Mouse (Mus musculus) G1E-ER4 (cell line): Measurements from ENCODE around the gene Adamts6. TPM values are rescaled to one million over a fixed set of nuclear protein-coding genes. Genes with fewer than 3 reads are reported as not detected.

Experiments used
- GATA1 ChIP-seq: IDR thresholded peaks from one replicate; pipeline ENCODE4 v1.8.0; 2012; ENCODE audit warnings: low read length, inconsistent platforms
- polyA plus RNA-seq: library from polyadenylated mRNA; stranded (reverse); fragments of >175 nt; gene quantifications from 2 replicates; pipeline ENCODE4 v1.2.3, GENCODE M21; 2012

The Adamts6 gene
- polyA plus RNA-seq: 0.13 and 0.16 TPM in 2 replicates

DNA sequence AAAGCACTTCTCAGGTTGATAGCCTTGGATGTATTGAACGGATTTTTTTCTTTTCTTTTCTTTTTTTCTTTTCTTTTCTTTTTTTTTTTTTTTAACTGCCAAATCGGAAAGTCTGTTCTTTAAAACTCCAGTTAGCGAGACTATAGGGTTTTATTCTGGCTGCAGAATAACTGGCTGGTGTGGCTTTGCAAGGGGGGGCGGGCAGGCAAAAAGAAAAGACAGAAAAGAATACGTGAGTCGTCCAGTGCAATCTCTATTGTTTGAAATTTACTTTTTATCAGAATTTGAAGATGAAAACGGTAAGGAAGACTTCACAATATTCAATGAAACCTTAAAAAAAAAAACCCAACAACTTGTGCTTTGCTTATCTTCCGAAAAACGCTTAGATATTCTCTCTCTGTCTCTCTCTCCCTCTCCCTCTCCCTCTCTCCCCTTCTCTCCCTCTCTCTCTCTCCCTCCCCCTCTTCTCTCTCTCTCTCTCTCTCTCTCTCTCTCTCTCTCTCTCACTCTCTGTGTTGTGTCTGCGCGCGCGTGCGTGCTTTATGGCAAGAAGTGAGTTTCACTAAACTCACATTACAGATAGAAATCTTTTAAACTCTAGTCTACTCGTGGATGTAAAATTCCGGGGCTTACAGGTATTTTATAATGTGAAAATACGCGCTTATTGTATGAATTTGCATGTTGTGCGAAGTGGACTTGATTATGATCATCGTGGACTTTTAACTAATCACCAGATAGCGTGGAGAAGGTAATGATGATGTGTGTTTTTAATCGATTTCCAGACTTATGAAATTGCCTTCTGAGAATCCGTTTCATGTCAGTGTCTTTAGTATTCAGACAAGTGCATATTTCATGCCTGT, at the start of gene Adamts6:
Gene Adamts6 (plus strand): TSS at position 470 of the 860 bp plus-strand sequence.
- no peak for TF ChIP-seq GATA1

DNA sequence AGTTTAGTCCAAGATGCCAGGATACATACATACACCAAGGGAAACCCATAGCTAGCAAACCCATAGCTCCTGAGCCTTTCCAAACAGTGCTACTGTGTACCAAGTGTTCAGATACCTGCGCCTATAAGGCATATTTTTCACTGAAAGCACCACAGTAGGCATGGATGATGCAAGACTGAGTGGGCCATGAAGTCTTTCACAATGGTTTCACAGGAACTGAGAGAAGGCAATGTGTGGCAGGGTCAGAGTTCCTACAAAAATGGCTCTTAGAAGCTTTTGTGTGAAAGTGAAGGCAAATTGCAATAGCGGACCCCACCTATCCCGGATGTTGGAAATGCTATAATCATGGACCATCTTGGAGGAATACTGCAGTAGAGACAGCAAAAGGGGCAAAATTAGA, 28.6 kb upstream of the Adamts6 start:
- no peak for TF ChIP-seq GATA1

DNA sequence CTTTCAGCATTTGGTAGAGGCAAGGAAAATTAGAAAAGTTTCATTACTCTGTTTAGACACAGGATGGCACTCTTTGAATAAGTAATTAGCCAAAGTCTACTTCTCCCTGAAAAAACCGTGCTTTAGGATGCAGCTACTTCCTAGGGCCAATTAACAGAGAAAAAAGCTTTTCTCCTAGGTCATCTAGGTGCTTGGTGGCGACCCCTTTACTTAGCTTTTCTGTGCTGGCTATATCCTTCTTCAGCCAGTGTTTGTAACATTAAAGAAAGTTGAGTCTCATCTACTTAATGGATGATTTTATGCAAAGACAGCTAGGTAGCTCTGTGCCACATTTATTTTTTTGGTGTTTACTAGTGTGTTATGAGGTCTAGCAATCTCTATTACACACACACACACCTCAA, 2.6 kb upstream of the Adamts6 start:
- no peak for TF ChIP-seq GATA1

DNA sequence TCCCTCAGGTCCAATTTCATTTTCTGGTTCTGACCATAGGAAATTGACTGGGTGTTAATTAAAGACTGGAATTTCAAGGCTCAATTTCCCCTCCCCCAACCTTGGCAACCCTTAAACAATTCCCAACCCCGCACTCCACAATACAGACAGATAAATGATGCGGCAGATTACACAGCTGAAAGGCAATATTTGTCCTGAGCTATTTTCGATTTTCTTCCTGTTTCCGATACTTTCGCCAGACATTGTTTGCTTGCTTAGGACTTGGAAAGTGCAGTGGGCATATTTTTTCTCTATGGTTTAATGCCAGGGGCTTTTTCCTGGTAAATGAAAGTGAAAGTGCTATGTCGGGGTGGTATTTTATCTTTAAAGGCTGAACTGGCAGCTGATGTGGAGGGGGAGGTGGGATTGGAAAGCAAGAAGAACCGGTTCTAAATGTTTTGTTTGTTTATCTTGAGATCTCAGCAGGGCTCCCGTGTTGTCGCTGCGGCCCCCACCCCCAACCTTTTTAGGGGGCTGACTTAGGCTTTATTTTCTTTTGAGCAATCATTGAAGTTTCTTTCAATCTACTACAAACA, 1.8 kb upstream of the Adamts6 start:
- no peak for TF ChIP-seq GATA1

DNA sequence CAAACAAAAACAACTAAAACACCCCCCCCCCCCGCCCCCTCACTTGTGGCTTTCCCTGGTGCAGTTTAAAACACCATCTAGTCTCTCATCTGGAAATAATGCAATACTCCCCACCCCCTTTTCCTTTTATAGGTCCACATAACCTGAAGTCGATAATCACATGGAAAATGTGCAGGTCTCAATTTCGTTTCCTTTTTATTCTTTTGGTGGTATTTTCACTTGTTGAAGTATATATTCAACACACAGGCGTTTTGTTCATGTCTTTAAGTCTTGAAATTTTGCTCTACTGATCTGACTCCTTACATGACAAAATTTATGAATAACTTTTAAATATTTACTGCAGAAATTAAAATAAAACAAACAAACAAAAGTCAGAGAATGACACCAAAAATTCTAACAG, 1.3 kb upstream of the Adamts6 start:
- TF ChIP-seq GATA1: no peak

DNA sequence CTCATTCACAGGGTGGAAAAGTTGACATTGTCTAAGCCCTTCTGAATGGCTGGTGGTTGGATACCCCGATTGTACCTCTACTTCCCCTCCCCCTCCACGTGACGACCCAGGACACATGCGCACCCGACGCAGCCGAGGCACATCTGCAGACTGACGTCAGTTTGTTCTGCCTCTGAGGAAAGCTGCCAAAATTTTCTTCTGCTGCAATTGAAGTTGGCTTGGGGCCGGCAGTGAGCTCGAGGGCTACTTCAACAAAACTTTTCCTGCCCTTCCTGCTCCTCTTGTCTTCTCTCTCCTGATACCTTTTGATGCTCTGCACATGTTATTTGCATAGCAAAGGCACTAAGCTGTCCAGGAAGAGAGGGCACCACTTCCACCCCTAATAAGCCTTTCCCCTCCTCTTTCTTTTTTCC, 732 bp upstream of the Adamts6 start:
- no peak for TF ChIP-seq GATA1

DNA sequence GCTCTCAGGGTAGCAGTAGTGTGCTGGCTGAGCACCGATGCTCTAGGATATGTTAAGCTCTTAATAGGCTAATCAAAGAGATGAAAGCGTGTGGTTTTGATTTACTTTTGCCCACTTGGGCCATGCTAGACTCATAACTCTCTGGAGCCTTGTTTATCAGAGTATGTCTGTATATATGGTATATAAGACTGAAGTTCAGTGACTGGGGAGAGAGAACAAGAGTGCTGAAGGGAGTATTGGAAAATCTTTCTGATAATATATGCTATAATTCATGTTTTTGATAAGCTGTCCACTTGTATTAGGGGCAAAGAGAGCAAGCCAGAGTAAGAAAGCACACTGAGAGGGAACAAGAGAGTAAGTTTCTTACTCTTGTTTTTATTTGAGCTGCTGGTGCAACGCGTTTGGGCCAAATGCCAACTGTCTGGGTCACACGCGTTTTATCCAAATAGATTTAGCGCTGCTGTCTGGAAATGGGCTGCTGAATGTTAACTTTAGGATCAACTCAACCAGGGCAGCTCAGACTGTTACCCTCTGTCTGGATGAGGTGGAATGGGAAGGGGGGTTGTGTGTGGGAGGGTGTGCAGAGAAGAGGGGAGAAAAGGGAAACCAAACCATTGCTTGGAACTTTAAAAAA, 708 bp downstream of the Adamts6 start:
- TF ChIP-seq GATA1: no peak

DNA sequence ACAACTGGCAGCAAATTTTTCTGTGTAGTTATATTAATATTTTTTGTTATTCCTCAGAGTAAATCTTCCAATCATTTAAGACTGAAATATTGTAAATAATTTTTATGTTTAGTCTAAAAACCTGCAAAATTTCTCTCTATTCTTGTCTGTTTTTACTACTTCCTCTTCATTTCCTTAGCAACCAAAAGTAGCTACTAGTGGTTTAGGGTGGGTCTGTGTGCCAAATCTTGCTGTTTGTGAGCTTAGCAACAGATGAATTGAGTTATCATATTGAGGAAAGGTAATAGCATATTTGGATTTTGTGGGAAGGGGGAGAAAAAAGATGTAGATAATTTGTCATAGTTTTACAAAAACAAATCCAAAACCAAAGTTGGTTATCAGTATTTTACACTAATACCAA, 1.5 kb downstream of the Adamts6 start:
- no peak for TF ChIP-seq GATA1

DNA sequence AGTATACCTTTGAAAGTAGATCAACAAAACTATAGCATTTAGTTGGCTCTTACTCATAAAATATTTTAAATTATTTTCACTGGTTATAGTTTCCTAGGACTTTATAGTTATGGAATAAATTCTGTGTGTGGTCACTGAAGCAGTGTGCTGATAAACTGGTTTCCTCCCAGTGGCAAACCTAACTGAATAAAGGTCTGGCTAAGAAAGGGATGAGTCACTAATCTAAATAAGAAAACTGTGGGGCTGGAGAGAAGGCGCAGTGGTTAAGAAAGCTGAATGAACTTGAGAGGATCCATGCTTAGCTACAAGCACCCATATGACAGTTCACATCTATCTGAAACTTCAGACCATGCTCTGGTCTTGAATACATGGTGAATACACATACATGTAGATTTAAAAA, 7.8 kb downstream of the Adamts6 start:
- no peak for TF ChIP-seq GATA1

DNA sequence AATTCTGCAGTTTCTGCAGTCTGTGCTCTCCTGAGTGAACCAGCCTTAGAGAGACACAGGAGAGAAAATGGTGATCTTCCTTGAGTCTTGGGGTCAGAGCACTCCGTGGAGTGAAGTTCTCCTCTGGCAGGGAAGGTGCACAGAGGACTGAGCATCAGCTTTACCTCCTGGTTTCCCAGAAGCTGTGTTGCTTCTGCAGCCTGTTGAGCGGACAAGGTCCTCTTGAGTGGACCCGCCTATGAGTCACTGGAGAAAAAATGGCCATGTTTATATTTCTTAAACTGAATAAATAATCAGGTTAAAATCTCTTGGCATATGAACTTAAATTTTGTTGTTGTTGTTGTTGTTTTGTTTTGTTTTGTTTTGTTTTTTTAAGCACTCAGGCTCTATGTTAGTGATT, 41.7 kb downstream of the Adamts6 start:
- TF ChIP-seq GATA1: no peak

DNA sequence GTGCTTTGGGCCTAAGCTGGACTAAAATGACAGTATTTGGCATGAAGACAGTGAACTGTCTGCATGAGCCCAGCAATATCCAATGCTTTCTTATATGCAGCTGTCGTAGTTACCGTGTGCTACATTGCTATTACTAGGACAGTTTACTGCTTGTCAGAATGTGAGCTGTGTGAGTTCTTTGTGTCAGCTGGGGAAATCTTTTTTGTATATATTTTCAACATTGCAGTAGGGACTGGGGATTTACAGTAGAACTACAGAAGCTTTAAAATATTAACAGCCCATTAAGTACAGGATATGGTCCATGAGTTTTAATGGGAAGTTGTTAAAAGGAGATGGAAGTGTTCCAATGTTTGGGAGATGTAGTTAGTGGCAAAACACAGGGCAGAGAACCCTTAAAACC, 42.1 kb downstream of the Adamts6 start:
- TF ChIP-seq GATA1: no peak

DNA sequence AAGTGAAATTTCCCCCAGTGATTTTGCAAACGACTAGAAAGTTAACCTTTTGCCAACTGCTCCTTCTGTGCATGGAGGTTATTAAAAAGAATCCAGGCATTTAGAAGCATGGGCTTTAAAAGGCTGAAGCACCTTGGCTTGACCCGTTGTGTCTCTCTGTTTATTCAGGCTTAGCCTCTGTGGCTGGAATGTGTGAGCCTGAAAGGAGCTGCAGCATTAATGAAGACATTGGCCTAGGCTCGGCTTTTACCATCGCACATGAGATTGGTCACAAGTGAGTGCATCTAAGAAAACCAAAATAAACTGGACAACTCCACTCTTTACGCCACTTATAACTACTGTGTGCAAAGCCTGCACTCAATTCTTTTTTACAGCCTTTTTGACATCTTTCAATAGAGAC, 65.0 kb downstream of the Adamts6 start:
- TF ChIP-seq GATA1: no peak

DNA sequence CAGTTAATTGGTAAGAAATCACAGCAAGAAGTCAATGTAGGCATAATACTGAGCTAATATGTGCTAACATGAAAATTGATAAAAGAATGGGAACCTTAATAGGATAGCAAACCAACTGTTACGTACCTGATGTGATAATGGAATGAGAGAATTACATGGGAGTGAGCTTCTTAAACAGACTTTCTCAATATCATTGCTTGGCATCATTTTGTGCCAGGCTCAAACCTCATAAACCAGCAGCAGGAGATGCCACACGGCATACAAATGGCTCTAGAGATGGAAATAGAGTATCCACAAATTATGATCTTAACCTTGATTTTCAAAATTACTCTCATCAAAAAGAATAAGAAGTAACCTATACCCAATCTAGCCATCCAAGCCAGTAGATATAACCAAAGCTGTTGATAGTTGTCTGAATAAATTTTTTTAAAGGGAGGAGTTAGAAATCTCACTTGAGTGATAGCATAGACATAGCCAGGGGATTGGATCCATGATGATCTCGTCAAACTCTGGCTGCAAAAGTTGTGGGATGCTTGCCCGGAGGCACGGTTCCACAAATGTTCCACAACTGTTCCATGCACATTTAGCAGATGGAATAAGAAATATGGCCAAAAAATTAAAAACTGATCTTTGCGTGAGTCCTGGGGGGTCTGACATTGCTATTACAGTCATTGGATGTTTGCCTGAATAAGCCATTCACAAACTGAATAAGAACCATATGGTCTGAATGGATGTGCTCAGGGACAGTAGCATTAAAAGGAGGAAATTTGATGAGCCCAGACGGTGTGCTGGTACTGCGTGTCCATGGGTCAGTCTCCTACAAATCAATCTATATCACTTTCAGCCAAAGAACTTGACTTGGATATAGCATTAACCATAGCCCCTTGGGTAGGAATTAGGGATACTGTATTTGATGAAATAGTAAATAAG, 106.1 kb downstream of the Adamts6 start:
- no peak for TF ChIP-seq GATA1

DNA sequence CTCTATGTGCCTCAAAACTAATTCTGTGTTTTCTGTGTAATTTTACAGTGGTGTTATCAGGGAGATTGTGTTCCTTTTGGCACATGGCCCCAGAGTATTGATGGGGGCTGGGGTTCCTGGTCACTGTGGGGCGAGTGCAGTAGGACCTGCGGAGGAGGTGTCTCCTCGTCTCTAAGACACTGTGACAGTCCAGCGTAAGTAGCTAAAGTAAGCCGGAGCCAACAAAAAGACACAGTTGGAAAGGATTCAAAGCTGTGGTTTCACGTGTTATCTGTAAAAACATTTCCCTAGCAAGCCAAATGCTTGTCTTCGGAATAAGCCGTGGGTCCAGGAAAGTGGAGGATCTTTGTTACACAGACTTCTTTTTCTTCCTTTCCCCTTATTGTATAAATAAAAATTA, 110.2 kb downstream of the Adamts6 start:
- no peak for TF ChIP-seq GATA1

DNA sequence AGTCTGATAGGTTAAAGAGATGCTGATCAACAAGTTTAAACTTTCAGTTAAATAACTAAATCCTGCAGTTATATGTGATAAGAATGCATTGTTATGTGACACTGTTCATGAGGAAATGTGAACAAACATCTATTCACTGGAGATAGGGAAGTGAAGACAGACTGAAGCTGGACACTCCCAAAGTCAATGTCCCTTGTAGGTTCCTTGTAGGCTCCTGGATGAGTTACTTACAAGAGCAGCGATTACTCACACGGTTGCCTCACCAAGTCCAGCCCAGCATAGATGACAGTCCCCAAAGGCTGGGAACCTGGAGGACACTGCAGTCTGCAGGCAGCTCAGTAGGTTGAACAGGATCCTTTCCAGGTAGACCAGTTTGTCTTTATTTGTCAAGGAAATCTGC, 145.1 kb downstream of the Adamts6 start:
- no peak for TF ChIP-seq GATA1

DNA sequence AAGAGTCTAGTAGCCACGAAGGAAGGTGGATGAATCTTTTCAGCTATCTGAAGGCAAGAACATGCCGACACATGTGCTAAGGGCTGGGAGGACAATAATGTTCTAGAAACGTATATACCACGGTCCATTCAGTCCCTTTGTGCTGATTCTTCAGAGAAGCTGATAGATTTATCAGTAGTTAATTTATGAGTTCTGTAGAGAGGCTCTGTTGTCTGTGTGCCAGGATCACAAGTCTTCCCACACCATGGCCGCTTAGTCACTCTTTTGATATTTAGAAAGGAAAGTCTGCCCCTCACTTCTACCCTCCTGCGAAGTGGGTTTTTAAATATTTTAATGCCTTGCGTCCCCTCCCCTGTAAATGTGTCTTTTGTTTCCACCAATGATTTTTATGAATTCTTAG, 154.9 kb downstream of the Adamts6 start:
- TF ChIP-seq GATA1: no peak
